Mouse (Mus musculus) heart, embryonic 16.5 days (tissue): ENCODE results near the gene Mrpl43. TPM values are rescaled to one million over a fixed set of nuclear protein-coding genes. Genes with fewer than 3 reads are reported as not detected.

Experiments used
- ATAC-seq: fragments of 200-750 bp; cut with Nextera tagmentation; replicated peaks from 2 replicates; pipeline ENCODE4 v1.8.0; 2017; ENCODE audit warnings: moderate number of reproducible peaks; ENCODE audit not compliant: insufficient read depth, low FRiP score; ENCODE audit errors: extremely low read depth
- H3K27ac ChIP-seq: fragments of 300-500 bp; sonication (generic); 2 replicates; pipeline ENCODE4 v1.5.1; 2014; ENCODE audit warnings: mild to moderate bottlenecking, low read length, control low read depth, moderate library complexity
- H3K27me3 ChIP-seq: fragments of 300-500 bp; sonication (generic); 2 replicates; pipeline ENCODE4 v1.6.1; 2014; ENCODE audit warnings: low read length, mixed read lengths; ENCODE audit not compliant: control insufficient read depth, insufficient read depth
- H3K36me3 ChIP-seq: fragments of 300-500 bp; sonication (generic); 2 replicates; pipeline ENCODE4 v1.6.1; 2014; ENCODE audit not compliant: control insufficient read depth, insufficient read depth
- H3K4me1 ChIP-seq: fragments of 300-500 bp; sonication (generic); 2 replicates; pipeline ENCODE4 v1.6.1; 2014; ENCODE audit warnings: low read length, mixed read lengths; ENCODE audit not compliant: control insufficient read depth, insufficient read depth
- H3K4me2 ChIP-seq: fragments of 300-500 bp; sonication (generic); 2 replicates; pipeline ENCODE4 v1.6.1; 2014; ENCODE audit warnings: low read depth, mild to moderate bottlenecking, control low read depth, low read length
- H3K4me3 ChIP-seq: fragments of 300-500 bp; sonication (generic); 2 replicates; pipeline ENCODE4 v1.5.1; 2014; ENCODE audit warnings: mild to moderate bottlenecking, control low read depth, low read length
- H3K9ac ChIP-seq: fragments of 300-500 bp; sonication (generic); 2 replicates; pipeline ENCODE4 v1.6.1; 2014; ENCODE audit warnings: low read length, control low read depth
- H3K9me3 ChIP-seq: fragments of 300-500 bp; sonication (generic); replicated peaks from 2 replicates; pipeline ENCODE4 v1.6.1; 2016; ENCODE audit warnings: low read length; ENCODE audit not compliant: control insufficient read depth
- WGBS: fragments of 180-500 bp; shearing (Covaris S2); extraction: QIAGEN DNeasy Blood & Tissue Kit; methylation state at CpG from one replicate; pipeline ENCODE4 v1.1.7; 2014; 5-methylcytosine and 5-hydroxymethylcytosine counted together
- polyA plus RNA-seq: library from polyadenylated mRNA; unstranded; fragments of >200 nt; fragmentation: Nextera tagmentation; extraction: Ambion mirVana; gene quantifications from 2 replicates; pipeline ENCODE4 v1.2.1, GENCODE M21; 2015

Mrpl43 gene
- polyA plus RNA-seq, 1 experiment from 2014 or later, result 64.4 TPM

DNA sequence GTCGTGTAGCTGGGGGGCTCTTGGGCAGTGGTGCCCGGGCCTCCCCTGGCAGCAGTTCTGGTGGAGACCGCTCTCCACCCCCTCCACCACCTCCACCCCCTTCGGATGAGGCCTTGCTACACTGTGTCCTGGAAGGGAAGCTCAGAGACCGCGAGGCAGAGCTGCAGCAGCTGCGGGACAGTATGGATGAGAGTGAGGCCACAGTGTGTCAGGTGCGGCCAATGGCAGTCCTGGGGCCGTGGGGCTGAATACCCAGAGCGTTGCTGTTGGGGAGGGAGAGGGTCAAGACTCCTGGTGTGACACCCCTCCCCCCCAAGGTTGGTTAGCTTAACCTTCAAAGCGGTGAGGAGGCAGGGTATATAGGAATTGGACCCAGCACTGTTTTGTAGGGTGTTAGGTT, 17.8 kb upstream of the Mrpl43 start:
- Histone ChIP-seq H3K27me3 (no peaks in the 10 kb centered on the region), H3K4me3 (no peak overlapping the region), H3K27ac (no peak overlapping the region), H3K9me3 (no peaks in the 10 kb centered on the region), H3K4me2 (no peak overlapping the region), H3K4me1 (peaks cover 29% of the 10 kb centered on the region), H3K9ac (no peak overlapping the region), H3K36me3 (peaks cover 52% of the 10 kb centered on the region)
- WGBS, result 81% methylated on average over 11 of the region's 11 CpGs
- no peak for ATAC-seq

DNA sequence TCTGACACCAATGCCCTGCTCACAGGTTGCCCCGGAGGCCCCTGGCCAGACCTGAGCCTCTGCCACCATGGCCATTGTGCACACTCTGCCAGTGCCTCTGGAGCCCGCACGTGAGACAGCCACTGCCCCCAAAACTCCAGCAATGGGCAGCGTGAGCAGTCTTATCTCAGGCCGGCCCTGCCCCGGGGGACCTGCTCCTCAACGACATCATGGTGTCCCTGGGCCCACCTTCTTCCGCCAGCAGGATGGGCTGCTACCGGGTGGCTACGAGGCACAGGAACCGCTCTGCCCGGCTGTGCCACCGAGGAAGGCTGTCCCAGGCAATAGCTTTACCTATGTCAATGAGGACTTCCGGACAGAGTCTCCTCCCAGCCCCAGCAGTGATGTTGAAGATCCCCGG, 15.1 kb upstream of the Mrpl43 start:
- no peaks in the 10 kb centered on the region for H3K9me3 ChIP-seq
- H3K36me3 ChIP-seq, result peaks cover 36% of the 10 kb centered on the region
- 71% methylated on average over 15 of the region's 15 CpGs for WGBS
- H3K27me3 ChIP-seq, result no peaks in the 10 kb centered on the region
- no peak overlapping the region for H3K27ac ChIP-seq
- H3K4me1 ChIP-seq, result peaks cover 32% of the 10 kb centered on the region
- ATAC-seq, result no peak
- H3K4me3 ChIP-seq, result no peak overlapping the region
- peak overlapping the region; percentile 38; the same call in 1 of the 2 replicates for H3K4me2 ChIP-seq
- 0 out of 2 replicates have a peak overlapping the region, but pooled peaks have one; percentile 25 for H3K9ac ChIP-seq

DNA sequence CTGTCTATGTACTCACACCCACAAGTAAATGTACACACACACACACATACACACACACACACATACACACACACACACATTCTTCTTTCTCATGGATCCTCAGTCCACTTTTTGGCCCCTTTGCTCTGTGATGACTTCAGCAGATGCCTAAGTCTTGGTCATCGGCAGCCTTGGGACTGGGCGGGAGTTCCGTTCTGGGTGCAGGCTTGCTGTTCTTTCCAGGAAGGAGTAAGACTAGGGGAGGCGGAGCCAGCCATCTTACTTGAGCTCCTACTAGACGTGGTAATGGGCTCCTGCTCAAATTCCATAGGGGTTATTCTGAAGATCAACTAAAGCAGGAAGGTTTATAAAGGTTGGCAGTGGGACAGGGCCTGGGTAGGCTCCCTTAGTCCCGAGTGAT, 14.1 kb upstream of the Mrpl43 start:
- no peak overlapping the region; the same call in 1 of the 2 replicates for H3K27ac ChIP-seq

DNA sequence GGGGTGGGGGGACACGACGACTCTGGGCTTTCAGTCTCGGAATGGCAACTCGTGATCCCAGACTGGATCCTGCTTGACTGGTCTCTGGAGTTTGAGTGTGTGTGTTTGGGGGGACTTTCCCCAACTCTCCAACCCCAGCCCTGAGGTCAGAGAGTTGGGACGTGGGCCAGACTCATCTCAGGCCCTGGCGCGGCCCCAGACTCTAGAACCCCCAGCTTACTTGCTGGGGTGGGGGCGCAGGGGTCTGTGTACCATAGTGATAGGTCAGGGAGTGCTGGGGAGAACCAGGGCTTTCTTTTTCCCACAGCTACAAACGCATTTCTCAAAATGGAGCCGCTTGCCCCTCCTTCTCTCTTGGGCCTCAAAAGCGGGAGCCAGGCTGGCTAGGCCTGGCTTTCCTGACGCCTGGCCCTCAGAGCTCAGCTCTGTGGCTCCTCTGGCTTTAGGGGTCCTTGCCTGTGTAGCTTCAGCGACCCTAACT, 12.1 kb upstream of the Mrpl43 start:
- 3% methylated on average over 13 of the region's 13 CpGs for WGBS
- H3K4me1 ChIP-seq, result peaks cover 47% of the 10 kb centered on the region
- H3K27ac ChIP-seq, result peak overlapping the region; percentile 100
- peak overlapping the region; percentile 79 for H3K4me3 ChIP-seq
- peak overlapping the region; percentile 95 for H3K9ac ChIP-seq
- H3K27me3 ChIP-seq, result no peaks in the 10 kb centered on the region
- no peaks in the 10 kb centered on the region for H3K9me3 ChIP-seq
- H3K36me3 ChIP-seq, result peaks cover 9% of the 10 kb centered on the region
- ATAC-seq, result no peak
- H3K4me2 ChIP-seq, result peak overlapping the region; percentile 96

More for the DNA sequence above, 14.1 kb upstream of the Mrpl43 start:
- no peaks in the 10 kb centered on the region for H3K27me3 ChIP-seq
- peak overlapping the region; percentile 27 for H3K9ac ChIP-seq
- H3K36me3 ChIP-seq, result peaks cover 26% of the 10 kb centered on the region
- 54% methylated on average over 6 of the region's 6 CpGs for WGBS
- peak overlapping the region; percentile 8 for H3K4me3 ChIP-seq
- H3K4me2 ChIP-seq, result peak overlapping the region; percentile 38
- peaks cover 34% of the 10 kb centered on the region for H3K4me1 ChIP-seq
- no peaks in the 10 kb centered on the region for H3K9me3 ChIP-seq
- no peak for ATAC-seq

DNA sequence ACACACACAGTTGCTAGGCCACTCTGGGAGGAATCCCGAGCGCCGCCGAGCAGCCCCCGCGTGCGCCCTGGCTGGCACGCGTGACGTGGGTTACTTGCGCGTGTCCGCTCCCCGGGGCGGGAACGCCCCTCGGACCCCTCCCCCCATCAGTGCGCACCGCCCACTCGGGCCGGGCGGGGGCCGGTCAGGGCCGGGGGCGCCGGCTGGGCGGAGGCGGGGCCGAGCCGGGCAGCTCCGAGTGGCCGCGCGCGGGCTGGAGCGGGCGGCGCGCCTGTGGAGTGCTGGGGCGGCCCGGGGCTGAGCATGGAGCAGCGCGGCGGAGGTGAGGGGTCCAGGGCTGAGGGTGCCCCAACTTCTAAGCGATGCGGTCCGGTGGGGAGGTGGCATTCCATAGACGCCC, 11.7 kb upstream of the Mrpl43 start:
- H3K4me2 ChIP-seq, result peak overlapping the region; percentile 96
- H3K27me3 ChIP-seq, result no peaks in the 10 kb centered on the region
- WGBS, result under 1% methylated on average over 45 of the region's 48 CpGs
- peaks cover 9% of the 10 kb centered on the region for H3K36me3 ChIP-seq
- peak overlapping the region; percentile 79 for H3K4me3 ChIP-seq
- peaks cover 50% of the 10 kb centered on the region for H3K4me1 ChIP-seq
- H3K9ac ChIP-seq, result peak overlapping the region; percentile 95
- peak overlapping the region; percentile 100 for H3K27ac ChIP-seq
- ATAC-seq, result peak; percentile 65
- no peaks in the 10 kb centered on the region for H3K9me3 ChIP-seq

DNA sequence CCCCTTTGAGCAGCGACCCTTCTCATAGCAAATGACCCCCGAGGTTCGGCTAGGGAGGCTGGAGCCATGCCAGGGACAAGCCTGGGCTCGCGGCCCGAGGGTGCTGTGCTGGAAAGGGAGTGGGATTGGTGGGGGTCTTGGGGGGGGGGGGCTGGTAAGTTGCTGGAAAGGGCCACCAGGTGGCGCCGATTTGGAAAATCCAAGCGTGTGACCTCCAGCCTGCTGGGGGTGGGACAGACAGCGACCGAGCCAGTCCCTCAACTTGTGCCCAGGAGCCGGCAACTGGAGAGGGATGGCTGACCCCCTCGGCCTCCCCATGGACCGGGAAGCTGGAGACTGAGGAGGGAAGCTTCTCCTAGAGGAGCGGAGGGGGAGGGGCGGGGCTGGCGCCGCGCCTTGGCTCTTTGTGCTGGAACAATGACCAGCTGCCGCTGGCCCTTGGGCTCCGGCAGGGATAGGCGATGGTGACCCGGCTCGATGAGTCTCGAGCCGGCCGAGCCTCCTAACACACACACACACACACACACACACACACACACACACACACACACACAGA, 11.1 kb upstream of the Mrpl43 start:
- no peaks in the 10 kb centered on the region for H3K9me3 ChIP-seq
- H3K27me3 ChIP-seq, result no peaks in the 10 kb centered on the region
- WGBS, result under 1% methylated on average over 26 of the region's 27 CpGs
- peak overlapping the region; percentile 96 for H3K4me2 ChIP-seq
- ATAC-seq, result peak; percentile 49
- peak overlapping the region; percentile 79 for H3K4me3 ChIP-seq
- H3K36me3 ChIP-seq, result peaks cover 6% of the 10 kb centered on the region
- H3K9ac ChIP-seq, result peak overlapping the region; percentile 95
- peak overlapping the region; percentile 100 for H3K27ac ChIP-seq
- peaks cover 53% of the 10 kb centered on the region for H3K4me1 ChIP-seq

DNA sequence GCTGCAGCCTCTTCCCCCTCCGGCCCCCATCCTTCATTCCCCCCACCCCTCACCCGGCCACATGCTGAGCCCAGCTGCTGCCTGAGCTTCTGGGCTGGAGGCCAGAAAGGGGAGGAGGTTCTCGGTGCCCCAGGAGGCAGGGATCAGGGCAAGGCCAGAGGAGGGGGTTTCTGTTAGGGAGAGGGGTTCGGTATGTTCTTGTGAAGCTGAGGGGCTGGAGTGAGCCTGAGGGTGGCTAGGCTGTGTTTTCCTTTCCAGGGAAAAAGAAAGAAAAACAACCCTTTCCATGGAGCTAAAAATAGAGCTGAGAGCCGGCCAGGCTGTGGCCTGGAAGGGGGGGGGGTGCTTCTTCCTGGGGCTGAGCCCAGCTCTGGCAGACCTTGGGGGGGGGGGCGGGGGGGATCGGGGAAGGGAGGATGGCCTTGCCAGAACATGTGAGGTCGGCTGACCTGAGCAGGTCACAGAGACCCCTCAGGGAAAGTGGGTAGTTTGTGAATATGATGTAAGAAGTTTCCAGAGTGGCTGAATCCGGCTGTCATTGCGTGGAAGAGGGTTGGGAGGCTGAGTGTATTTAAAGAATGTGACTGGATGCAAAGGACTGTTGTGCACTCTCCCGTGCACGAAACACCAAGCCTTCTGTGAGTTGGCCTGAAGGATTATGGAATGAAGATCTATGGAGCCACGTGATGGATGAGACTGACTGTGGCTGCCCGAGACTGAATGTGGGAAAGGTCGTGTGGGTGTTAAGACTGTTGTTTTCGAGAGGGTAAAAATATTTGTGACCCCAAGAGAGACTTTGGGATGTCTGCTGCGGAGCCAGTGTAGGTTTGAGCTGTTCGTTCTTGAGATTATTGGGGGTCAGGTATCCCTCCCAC, 10.3 kb upstream of the Mrpl43 start:
- H3K4me1 ChIP-seq, result peaks cover 53% of the 10 kb centered on the region
- WGBS, result under 1% methylated on average over 16 of the region's 18 CpGs

DNA sequence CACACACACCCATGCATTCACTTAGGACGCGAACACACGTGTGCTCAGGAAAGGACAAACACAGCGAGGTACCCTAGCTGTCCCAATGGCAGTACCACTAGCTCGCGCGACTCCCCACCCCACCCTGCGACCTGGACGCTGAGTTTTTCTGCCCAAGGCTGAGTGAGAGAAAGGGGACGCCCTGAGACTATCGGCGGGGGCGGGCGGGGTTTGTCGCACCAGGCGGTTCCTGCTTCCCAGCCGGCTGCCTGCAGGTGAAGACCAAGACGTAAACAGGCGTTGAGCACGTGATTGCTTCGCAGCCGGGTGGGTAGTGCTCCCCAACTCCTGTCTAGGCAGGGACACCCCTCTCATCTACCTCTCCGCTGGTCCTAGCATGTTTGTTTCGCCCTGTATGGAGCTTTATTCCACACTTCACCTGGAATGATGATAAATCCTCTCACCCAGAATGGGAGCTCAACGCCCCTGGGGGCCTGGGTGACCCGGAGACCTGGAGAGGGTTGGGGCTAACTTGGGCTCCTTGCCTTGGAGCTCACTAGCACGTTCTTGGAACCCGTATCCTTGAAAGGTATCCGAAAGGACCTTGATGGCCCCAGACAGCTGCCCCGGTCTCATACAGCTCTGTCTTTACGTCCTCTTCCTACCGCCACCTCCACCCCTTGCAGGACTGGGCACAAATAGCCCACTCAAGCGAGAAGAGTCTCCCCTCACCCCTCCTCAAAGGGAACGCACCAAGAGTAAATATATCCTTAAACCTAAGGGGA, 9.5 kb upstream of the Mrpl43 start:
- Histone ChIP-seq H3K4me3 (peak overlapping the region; percentile 79), H3K9ac (peak overlapping the region; percentile 95), H3K9me3 (no peaks in the 10 kb centered on the region), H3K36me3 (peaks cover 5% of the 10 kb centered on the region), H3K4me1 (peaks cover 45% of the 10 kb centered on the region), H3K4me2 (peak overlapping the region; percentile 96), H3K27ac (peak overlapping the region; percentile 100), H3K27me3 (no peaks in the 10 kb centered on the region)
- no peak; the same call in 1 of the 2 replicates for ATAC-seq
- under 1% methylated on average over 34 of the region's 34 CpGs for WGBS

More for the DNA sequence above, 10.3 kb upstream of the Mrpl43 start:
- peak overlapping the region; percentile 96 for H3K4me2 ChIP-seq
- no peaks in the 10 kb centered on the region for H3K27me3 ChIP-seq
- ATAC-seq, result peak; percentile 30
- peak overlapping the region; percentile 100 for H3K27ac ChIP-seq
- H3K36me3 ChIP-seq, result peaks cover 6% of the 10 kb centered on the region
- peak overlapping the region; percentile 95 for H3K9ac ChIP-seq
- H3K4me3 ChIP-seq, result peak overlapping the region; percentile 79
- H3K9me3 ChIP-seq, result no peaks in the 10 kb centered on the region
